Mouse (Mus musculus): Measurements from ENCODE around the gene Rps6ka1. TPM values are rescaled to one million over a fixed set of nuclear protein-coding genes. Genes with fewer than 3 reads are reported as not detected.

The Rps6ka1 gene
- polyA plus RNA-seq, 1 experiment, result 0.78 TPM

DNA sequence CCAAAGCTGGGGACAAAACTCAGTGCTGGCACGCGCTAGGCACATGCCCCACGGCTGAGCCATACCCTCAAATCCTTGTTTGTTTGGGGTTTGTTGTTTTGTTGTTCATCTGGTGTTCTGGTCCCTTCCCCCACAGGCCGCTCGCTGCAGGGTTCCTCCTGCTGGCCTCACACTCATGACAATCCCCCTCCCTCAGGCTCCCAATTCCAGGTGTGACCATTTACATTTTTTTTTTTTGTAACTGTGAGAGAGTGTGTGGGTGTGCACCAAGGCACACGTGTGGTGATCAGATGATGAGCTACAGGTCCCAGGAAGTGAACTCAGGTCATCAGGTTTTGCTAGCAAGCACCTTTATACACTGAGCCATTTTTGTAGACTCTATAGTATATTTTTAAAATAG is 87.0 kb downstream of the Rps6ka1 start:
- H3K27me3 ChIP-seq (ENCODE audit: control insufficient read depth), result no peaks in the 10 kb centered on the region
- no peaks in the 10 kb centered on the region for H3K36me3 ChIP-seq (ENCODE audit: control insufficient read depth)
- no peaks in the 10 kb centered on the region for H3K9me3 ChIP-seq (ENCODE audit: control insufficient read depth, low read length)
- no peak overlapping the region for H3K4me3 ChIP-seq (replicated peaks)
- peaks cover 2% of the 10 kb centered on the region; the same call in 1 of the 2 replicates for H3K4me1 ChIP-seq (ENCODE audit: control insufficient read depth)
- TF ChIP-seq GATA1 (IDR thresholded peaks at IDR 0.05; ENCODE audit: low read length) (no peak), TAL1 (IDR thresholded peaks at IDR 0.05; ENCODE audit: low read length) (no peak)

Other genes with a start within 250 kb of the Rps6ka1 start
- gene Zdhhc18, start 237.6 kb downstream of the Rps6ka1 start, polyA plus RNA-seq (2012), result 0.25 and 0.43 TPM in 2 replicates
- 1.6 and 2.0 TPM in 2 replicates for gene Pigv, start 215.2 kb downstream of the Rps6ka1 start, polyA plus RNA-seq (2012)
- 2.3 and 2.6 TPM in 2 replicates for gene Arid1a, start 131.0 kb downstream of the Rps6ka1 start, polyA plus RNA-seq (2012)
- 87.9 and 104 TPM in 2 replicates for gene Hmgn2, start 80.9 kb upstream of the Rps6ka1 start, polyA plus RNA-seq (2012)
- gene Dhdds, start 113.1 kb upstream of the Rps6ka1 start, polyA plus RNA-seq (2012), result 1.2 and 1.5 TPM in 2 replicates
- not detected in 2 replicates for gene Lin28a, start 131.0 kb upstream of the Rps6ka1 start, polyA plus RNA-seq (2012)
- not detected in 2 replicates for gene Zfp683, start 166.0 kb upstream of the Rps6ka1 start, polyA plus RNA-seq (2012)
- 0.01 TPM in 1 of 2 replicates, not detected in the other for gene Crybg2, start 173.0 kb upstream of the Rps6ka1 start, polyA plus RNA-seq (2012)
- gene Cd52, start 207.3 kb upstream of the Rps6ka1 start, polyA plus RNA-seq (2012), result 0.24 and 0.41 TPM in 2 replicates
- 0.08 and 0.21 TPM in 2 replicates for gene Ubxn11, start 214.8 kb upstream of the Rps6ka1 start, polyA plus RNA-seq (2012)
- gene Sh3bgrl3, start 241.0 kb upstream of the Rps6ka1 start, polyA plus RNA-seq (2012), result 2.5 and 5.4 TPM in 2 replicates

Data from erythroblast, embryonic 14.5 days (primary cell).